Mouse (Mus musculus): Measurements from ENCODE around the gene Tmem59l. TPM values are rescaled to one million over a fixed set of nuclear protein-coding genes. Genes with fewer than 3 reads are reported as not detected.

Tmem59l gene
- polyA plus RNA-seq (2015; fragmentation: Nextera tagmentation; extraction: Ambion mirVana) = 5.9 and 6.0 TPM in 2 replicates

DNA sequence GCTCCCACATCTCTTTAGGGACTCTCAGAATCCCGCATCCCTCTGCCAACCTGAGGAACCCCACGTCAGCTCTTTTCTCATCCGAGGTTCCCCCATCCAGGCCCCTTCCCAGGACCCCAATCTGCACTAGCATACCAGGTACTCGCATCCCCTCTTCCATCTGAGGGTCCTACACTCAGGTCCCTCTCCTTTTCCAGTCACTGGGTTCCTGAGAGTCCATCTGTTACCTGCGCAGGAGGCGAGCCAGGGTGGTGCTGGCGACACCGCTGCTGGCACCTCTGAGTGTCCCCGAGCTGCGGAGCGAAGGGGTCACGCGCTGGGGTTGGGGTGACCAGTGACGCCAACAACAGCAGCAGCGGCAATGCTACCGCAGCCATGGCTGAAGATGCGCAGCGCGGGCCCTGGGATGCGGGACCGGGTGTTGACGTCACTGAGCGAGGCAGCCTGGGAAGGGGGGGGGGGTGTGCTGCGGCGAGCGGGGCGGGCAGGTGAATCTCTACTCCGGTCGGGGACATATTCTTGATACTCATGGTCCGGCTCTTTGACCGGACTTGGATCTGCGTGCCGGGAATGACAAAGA lies at the start of gene Tmem59l:
Gene Tmem59l, minus strand, starts transcription at position 418 of the 580 bp plus-strand sequence.
- WGBS = 5% methylated on average over 33 of the region's 33 CpGs
- Histone ChIP-seq H3K4me3 (replicated peaks) (peak within 1 kb of the TSS; percentile 39), H3K9me3 (replicated peaks) (no peaks in the 10 kb centered on the region), H3K27me3 (peaks cover 94% of the 10 kb centered on the region), H3K4me2 (peak within 1 kb of the TSS; percentile 65), H3K36me3 (no peaks in the 10 kb centered on the region), H3K9ac (no peak within 1 kb of the TSS; the same call in 1 of the 2 replicates), H3K27ac (0 out of 2 replicates have a peak within 1 kb of the TSS, but pooled peaks have one; percentile 37), H3K4me1 (peaks cover 51% of the 10 kb centered on the region)
- no peak for ATAC-seq (replicated peaks; ENCODE audit: low FRiP score)

DNA sequence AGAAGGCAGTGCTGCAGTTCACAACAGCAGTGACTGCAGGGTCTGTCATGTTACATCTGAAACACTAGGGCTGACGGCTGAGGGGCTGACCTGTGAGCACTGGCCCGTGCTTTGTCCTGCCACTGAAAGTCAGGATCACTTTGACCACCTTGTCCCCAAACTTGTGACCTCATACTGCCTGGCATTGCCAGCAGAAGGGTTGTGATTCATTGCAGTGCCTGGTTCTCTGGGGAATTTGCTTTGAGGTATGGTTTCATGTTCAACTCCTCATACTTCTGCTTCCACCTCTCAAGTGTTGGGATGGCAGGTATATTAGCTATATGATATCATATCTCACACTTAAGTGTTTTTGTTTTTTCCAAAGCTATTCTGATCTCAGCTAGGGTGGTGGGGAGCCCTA lies 48.5 kb upstream of the Tmem59l start:
- no peaks in the 10 kb centered on the region for H3K9me3 ChIP-seq (replicated peaks)
- H3K4me3 ChIP-seq (replicated peaks) = no peak overlapping the region
- peaks cover 12% of the 10 kb centered on the region for H3K4me1 ChIP-seq
- H3K36me3 ChIP-seq = peaks cover 66% of the 10 kb centered on the region
- H3K9ac ChIP-seq = no peak overlapping the region
- ATAC-seq (replicated peaks; ENCODE audit: low FRiP score) = no peak
- H3K27ac ChIP-seq = no peak overlapping the region
- no peak overlapping the region for H3K4me2 ChIP-seq
- H3K27me3 ChIP-seq = no peaks in the 10 kb centered on the region
- WGBS = 75% methylated on average over 2 of the region's 2 CpGs

DNA sequence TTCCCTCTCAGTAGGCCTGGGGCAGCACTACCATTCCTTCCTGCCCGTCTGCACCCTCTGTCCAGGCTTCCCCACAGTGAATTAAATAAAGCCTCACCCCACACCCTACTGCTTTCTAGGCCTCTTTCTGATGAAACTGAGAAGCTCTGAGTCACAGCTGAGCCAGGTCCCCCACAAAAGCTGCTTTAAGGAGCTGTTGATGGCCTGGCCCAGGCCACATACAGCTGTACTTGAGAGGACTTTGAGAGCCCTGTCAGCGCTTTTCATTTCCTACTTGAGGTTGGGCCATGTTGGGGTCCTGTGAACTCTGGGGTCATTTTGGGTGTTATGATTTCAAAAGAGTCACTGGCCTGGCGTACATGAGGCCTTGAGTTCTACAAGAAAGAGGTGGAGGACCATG lies 48.1 kb upstream of the Tmem59l start:
- H3K4me2 ChIP-seq = no peak overlapping the region
- WGBS = 93% methylated on average over 3 of the region's 3 CpGs
- no peaks in the 10 kb centered on the region for H3K27me3 ChIP-seq
- no peaks in the 10 kb centered on the region for H3K9me3 ChIP-seq (replicated peaks)
- peaks cover 8% of the 10 kb centered on the region for H3K4me1 ChIP-seq
- peaks cover 70% of the 10 kb centered on the region for H3K36me3 ChIP-seq
- no peak for ATAC-seq (replicated peaks; ENCODE audit: low FRiP score)
- H3K9ac ChIP-seq = no peak overlapping the region
- no peak overlapping the region for H3K27ac ChIP-seq
- H3K4me3 ChIP-seq (replicated peaks) = no peak overlapping the region

DNA sequence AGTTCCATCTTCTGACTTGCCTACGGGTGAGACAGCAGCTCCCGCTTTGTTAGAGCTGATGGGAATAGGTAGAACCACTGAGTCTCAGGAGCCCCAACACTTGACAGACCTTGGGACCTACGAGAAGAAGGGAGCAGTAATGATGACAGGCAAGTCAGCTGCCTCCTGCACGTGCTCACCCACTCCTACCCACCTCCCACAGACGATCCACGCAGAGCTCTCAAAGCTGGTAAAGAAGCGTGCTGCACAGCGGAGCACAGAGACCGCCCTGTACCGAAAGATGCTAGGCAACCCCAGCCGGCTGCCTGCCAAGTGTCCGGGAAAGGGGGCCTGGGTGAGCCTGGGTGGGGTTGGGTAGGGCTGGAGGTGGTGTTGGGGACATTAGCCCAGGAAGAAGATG lies 47.1 kb upstream of the Tmem59l start:
- Histone ChIP-seq H3K4me2 (no peak overlapping the region), H3K36me3 (peaks cover 77% of the 10 kb centered on the region), H3K9me3 (replicated peaks) (no peaks in the 10 kb centered on the region), H3K27me3 (no peaks in the 10 kb centered on the region), H3K27ac (no peak overlapping the region), H3K9ac (no peak overlapping the region), H3K4me3 (replicated peaks) (no peak overlapping the region), H3K4me1 (peaks cover 14% of the 10 kb centered on the region)
- 93% methylated on average over 12 of the region's 12 CpGs for WGBS
- no peak for ATAC-seq (replicated peaks; ENCODE audit: low FRiP score)

DNA sequence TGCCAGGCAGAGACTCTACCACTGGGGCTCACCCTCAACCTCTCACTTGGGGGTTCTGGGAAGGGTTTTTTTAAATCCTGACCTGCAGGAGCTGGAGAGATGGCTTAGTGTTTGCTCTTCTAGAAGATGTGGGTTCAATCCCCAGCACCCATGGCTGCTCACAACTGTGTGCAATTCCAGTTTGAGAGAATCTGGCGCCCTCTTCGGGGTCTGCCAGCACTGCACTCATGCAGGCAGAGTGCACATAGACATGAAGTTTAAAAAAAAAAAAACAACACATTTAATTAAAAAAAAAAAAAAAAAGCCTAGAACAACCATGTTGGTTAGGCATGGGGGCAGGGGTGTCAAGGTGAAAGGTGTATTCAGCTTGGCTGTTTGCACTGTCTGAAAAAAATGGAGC lies 43.2 kb upstream of the Tmem59l start:
- Histone ChIP-seq H3K4me1 (peaks cover 31% of the 10 kb centered on the region), H3K36me3 (peaks cover 58% of the 10 kb centered on the region), H3K4me3 (replicated peaks) (no peak overlapping the region), H3K9ac (no peak overlapping the region), H3K4me2 (no peak overlapping the region), H3K27ac (no peak overlapping the region), H3K9me3 (replicated peaks) (no peaks in the 10 kb centered on the region), H3K27me3 (no peaks in the 10 kb centered on the region)
- 88% methylated on average over 2 of the region's 2 CpGs for WGBS
- ATAC-seq (replicated peaks; ENCODE audit: low FRiP score) = no peak

DNA sequence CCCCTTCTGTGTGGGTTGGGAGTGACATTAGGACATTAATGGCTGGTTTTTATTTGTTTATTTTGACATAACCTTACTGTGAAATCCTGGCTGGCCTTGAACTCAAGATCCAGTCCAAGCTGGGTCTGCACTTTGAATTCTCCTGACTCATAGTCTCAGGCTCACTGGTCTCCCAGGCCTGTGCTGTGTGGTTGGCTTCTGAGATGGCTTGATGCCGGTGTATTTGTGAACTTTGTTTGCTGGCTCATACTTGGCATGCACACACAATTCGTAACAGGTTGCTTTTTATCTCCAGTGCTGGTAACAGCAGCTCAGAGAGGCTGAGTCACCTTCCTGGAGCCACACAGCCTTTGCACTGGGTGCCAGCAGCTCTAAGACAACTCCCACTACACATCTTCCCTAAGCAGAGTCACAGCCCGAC lies 42.6 kb upstream of the Tmem59l start:
- Histone ChIP-seq H3K4me3 (replicated peaks) (no peak overlapping the region), H3K9ac (no peak overlapping the region), H3K36me3 (peaks cover 52% of the 10 kb centered on the region), H3K27ac (no peak overlapping the region), H3K9me3 (replicated peaks) (no peaks in the 10 kb centered on the region), H3K4me1 (peaks cover 31% of the 10 kb centered on the region), H3K4me2 (no peak overlapping the region), H3K27me3 (no peaks in the 10 kb centered on the region)
- 92% methylated on average over 3 of the region's 3 CpGs for WGBS
- no peak for ATAC-seq (replicated peaks; ENCODE audit: low FRiP score)

DNA sequence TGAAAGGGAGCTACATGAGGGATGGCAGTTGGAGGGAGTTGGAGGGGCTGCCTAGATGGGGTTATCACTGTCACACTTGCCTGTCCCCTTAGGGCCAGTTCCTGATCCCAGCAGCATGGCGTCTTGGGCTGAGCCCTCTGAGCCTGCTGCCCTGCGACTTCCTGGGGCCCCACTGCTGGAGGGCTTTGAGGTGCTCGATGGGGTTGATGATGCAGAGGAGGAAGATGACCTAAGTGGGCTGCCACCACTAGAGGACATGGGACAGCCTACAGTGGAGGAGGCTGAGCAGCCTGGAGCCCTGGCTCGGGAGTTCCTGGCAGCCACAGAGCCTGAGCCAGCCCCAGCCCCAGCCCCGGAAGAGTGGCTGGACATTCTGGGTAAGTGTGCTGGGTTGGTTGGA lies 42.1 kb upstream of the Tmem59l start:
- H3K27ac ChIP-seq = no peak overlapping the region
- no peaks in the 10 kb centered on the region for H3K27me3 ChIP-seq
- peak overlapping the region; percentile 69 for H3K4me2 ChIP-seq
- no peak for ATAC-seq (replicated peaks; ENCODE audit: low FRiP score)
- no peaks in the 10 kb centered on the region for H3K9me3 ChIP-seq (replicated peaks)
- H3K4me3 ChIP-seq (replicated peaks) = 0 out of 2 replicates have a peak overlapping the region, but pooled peaks have one; percentile 72
- H3K9ac ChIP-seq = no peak overlapping the region
- 75% methylated on average over 5 of the region's 5 CpGs for WGBS
- peaks cover 47% of the 10 kb centered on the region for H3K36me3 ChIP-seq
- peaks cover 31% of the 10 kb centered on the region for H3K4me1 ChIP-seq

DNA sequence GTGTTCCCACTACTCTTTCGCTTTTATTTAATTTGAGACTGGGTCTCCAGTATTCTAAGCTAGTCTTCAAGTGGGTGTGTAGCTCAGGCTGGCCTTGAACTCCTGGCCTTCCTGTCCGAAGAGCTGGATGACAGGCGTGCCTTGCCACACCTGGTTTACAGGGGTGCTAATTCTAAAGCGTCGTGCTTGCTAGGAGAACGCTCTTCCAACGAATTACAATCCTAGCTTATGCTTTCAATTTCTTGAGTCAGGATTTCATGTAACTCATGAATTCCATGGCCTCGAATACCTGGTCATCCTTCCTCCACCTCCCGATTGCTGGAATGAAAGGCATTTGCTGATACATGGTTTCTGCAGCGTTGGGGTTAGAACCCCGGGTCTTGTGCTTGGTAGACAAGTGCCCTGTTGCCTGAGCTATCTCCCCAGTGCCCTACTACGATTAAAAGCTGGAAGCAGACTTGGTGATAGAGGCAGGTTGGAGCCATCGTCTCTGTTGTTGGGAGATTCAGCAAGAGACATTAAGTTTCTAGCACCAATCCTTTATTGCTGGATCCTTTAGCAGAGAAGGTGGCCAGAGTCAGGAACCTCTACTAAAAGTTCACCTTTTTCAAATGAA lies 41.1 kb upstream of the Tmem59l start:
- H3K4me2 ChIP-seq = peak overlapping the region; percentile 69
- H3K9me3 ChIP-seq (replicated peaks) = no peaks in the 10 kb centered on the region
- peaks cover 37% of the 10 kb centered on the region for H3K36me3 ChIP-seq
- H3K4me1 ChIP-seq = peaks cover 34% of the 10 kb centered on the region
- 27% methylated on average over 13 of the region's 13 CpGs for WGBS
- H3K27ac ChIP-seq = peak overlapping the region; percentile 90
- peak overlapping the region; percentile 72 for H3K4me3 ChIP-seq (replicated peaks)
- H3K27me3 ChIP-seq = no peaks in the 10 kb centered on the region
- H3K9ac ChIP-seq = peak overlapping the region; percentile 94
- ATAC-seq (replicated peaks; ENCODE audit: low FRiP score) = no peak

DNA sequence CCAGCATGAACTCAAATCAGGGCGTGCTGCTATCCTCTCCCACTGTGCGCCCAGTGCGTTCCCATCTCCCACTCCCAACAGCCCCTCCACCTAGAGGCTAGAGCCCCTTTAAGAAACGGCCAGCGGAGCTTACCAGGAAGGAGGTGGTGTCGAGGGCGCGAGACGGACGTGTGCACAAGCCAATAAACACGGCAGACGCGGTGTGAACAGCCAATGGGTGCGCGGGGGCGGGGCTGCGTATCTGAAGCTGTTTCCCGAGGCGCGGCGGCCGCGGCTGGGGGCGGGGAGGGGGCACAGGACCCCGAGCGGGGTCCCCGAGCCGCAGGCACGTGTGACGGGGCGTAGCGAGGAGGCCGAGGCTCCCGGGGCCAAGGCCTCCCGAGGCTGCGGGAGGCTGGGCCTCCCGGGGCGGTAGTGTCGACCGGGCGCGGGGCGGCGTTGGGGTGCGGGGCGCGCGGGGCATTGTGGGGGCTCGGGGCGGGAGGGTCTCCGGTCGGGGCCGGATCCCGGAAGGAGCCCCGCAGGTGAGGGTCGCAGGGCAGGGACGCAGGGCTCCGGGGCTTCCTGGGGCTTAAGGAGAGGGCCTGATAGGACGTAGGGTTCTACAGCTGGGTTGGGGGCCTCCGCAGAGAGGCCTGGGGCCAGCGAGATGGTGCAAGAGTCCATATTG lies 40.5 kb upstream of the Tmem59l start, which contains the start of the genes Fkbp8 and Kxd1:
Gene Fkbp8, plus strand, starts transcription at position 213 of the 670 bp plus-strand sequence.
Gene Kxd1, minus strand, starts transcription at position 445 of the 670 bp plus-strand sequence.
- H3K4me3 ChIP-seq (replicated peaks) = peak within 1 kb of the TSS; percentile 72
- no peaks in the 10 kb centered on the region for H3K9me3 ChIP-seq (replicated peaks)
- peak within 1 kb of the TSS; percentile 94 for H3K9ac ChIP-seq
- WGBS = under 1% methylated on average over 58 of the region's 61 CpGs
- peaks cover 35% of the 10 kb centered on the region for H3K4me1 ChIP-seq
- no peaks in the 10 kb centered on the region for H3K27me3 ChIP-seq
- H3K27ac ChIP-seq = peak within 1 kb of the TSS; percentile 90
- peaks cover 31% of the 10 kb centered on the region for H3K36me3 ChIP-seq
- peak within 1 kb of the TSS; percentile 69 for H3K4me2 ChIP-seq
- ATAC-seq (replicated peaks; ENCODE audit: low FRiP score) = peak; percentile 89

DNA sequence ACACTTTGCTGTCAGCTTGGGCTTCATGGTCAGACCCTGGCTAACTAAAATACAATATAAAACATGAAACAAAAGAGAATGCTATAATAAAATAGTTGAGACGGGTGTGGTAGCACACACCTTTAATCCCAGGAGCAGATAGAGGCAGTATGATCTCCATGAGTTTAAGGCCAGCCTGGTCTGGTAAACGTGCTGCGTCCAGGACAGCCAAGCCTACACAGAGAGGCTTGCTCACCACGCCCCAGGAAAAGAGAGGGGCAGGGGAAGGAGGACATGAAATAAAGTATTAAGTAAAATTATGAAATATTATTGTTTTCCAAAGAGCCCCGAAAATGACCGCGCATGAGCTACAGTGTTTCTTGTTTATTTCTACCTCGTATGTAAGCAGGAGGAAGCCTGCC lies 40.0 kb upstream of the Tmem59l start:
- Histone ChIP-seq H3K4me3 (replicated peaks) (peak overlapping the region; percentile 72), H3K9ac (peak overlapping the region; percentile 94), H3K36me3 (peaks cover 26% of the 10 kb centered on the region), H3K27me3 (no peaks in the 10 kb centered on the region), H3K27ac (peak overlapping the region; percentile 57), H3K9me3 (replicated peaks) (no peaks in the 10 kb centered on the region), H3K4me1 (peaks cover 40% of the 10 kb centered on the region), H3K4me2 (peak overlapping the region; percentile 69)
- no peak for ATAC-seq (replicated peaks; ENCODE audit: low FRiP score)
- WGBS = 1% methylated on average over 8 of the region's 8 CpGs

DNA sequence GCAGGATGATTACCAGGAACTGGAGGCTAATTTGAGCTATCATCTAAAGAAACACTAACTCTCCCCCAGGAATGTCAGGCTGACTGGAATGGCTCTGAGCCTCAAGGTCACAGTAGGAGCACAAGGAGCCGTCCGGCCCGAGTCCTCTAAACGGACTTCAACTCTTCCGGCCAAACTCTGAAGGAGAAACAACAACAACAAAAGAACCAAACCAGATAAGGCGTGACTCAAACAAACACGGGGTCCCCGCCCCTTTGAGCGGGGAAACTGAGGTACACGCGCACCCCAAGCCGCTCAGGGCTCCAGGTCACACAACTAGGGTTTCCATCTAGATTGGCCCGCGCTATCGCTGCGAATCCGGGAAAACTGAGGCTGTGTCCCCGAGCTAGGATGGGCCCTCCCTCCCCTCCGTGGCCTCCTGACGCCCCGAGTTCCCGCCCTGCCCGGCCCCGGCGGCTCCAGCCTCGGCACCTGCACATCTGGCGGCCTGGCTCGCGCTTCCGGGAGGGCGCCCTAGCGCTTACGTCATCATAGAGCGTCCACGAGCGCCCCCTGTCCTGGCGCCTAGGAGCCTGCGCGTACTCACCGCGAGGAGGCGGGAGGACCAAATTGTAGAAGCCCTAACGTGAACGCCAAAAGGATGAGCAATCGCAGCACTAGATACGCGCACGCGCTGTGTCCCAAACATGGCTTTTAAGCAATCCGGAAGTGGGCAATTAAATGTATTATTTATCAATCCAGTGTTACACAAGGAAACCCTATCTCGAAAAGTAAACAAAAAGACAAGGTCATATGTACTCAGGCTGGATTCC lies 35.6 kb upstream of the Tmem59l start:
- peaks cover 21% of the 10 kb centered on the region for H3K36me3 ChIP-seq
- peak; percentile 86 for ATAC-seq (replicated peaks; ENCODE audit: low FRiP score)
- no peaks in the 10 kb centered on the region for H3K27me3 ChIP-seq
- H3K4me2 ChIP-seq = peak overlapping the region; percentile 78
- H3K9ac ChIP-seq = peak overlapping the region; percentile 76
- H3K9me3 ChIP-seq (replicated peaks) = no peaks in the 10 kb centered on the region
- under 1% methylated on average over 51 of the region's 51 CpGs for WGBS
- H3K4me3 ChIP-seq (replicated peaks) = peak overlapping the region; percentile 78
- peak overlapping the region; percentile 90 for H3K27ac ChIP-seq
- H3K4me1 ChIP-seq = peaks cover 26% of the 10 kb centered on the region

Data from kidney, embryonic 15.5 days (tissue).